Mouse (Mus musculus) gastrocnemius, adult 18-20 months (tissue): ENCODE data around the gene Mphosph8. TPM values are rescaled to one million over a fixed set of nuclear protein-coding genes. Genes with fewer than 3 reads are reported as not detected.

Source experiments
- DNase-seq: peaks from one replicate; pipeline ENCODE4 v3.0.0; 2021; ENCODE audit warnings: low spot score
- long read RNA-seq, 2 experiments: library from polyadenylated mRNA; stranded (forward); transcript quantifications; one replicate each; pipeline ENCODE4 v2.0.0; 2021
- total RNA-seq, 2 experiments: library from RNA; stranded (reverse); gene quantifications; 2 replicates each; pipeline ENCODE4 v1.2.3; 2021

Mphosph8 gene
- 10 to 100 TPM; 12.3 to 14.4 TPM for total RNA-seq
- long read RNA-seq, experiment 1, transcript Mphosph8-201 (14 exons, 2,939 nt), result major isoform, 27 of 34 reads
- long read RNA-seq, experiment 1, partial matches to known transcripts, result 3 of 34 reads
- long read RNA-seq, experiment 1, other reads (novel, unspliced or antisense), result 3 of 34 reads
- long read RNA-seq, experiment 2, transcript Mphosph8-201 (14 exons, 2,939 nt), result major isoform, 12 of 18 reads
- long read RNA-seq, experiment 2, partial matches to known transcripts, result 1 of 18 reads
- long read RNA-seq, experiment 2, other reads (novel, unspliced or antisense), result 5 of 18 reads

GRCm38 (mm10) chr14:56667969-56668802 is at the start of gene Mphosph8:
Gene Mphosph8 (plus strand): TSS chr14:56668248.
- DNase-seq, result peak; percentile 100

GRCm38 (mm10) chr14:56620425-56620824 is 47.6 kb upstream of the Mphosph8 start:
- no peak for DNase-seq

GRCm38 (mm10) chr14:56626202-56626601 is 41.8 kb upstream of the Mphosph8 start:
- no peak for DNase-seq

- no peak for DNase-seq
These were observed 39.7 kb upstream of the Mphosph8 start for GRCm38 (mm10) chr14:56628336-56628735.

GRCm38 (mm10) chr14:56631109-56631508 is 36.9 kb upstream of the Mphosph8 start:
- DNase-seq, result no peak

GRCm38 (mm10) chr14:56647206-56647605 is 20.8 kb upstream of the Mphosph8 start:
- DNase-seq, result no peak

- DNase-seq, result no peak
These were observed 18.6 kb upstream of the Mphosph8 start for GRCm38 (mm10) chr14:56649448-56649847.

- no peak for DNase-seq
These were observed 2.4 kb upstream of the Mphosph8 start for GRCm38 (mm10) chr14:56665651-56666050.

GRCm38 (mm10) chr14:56666909-56667308 is 1.1 kb upstream of the Mphosph8 start:
- no peak for DNase-seq

GRCm38 (mm10) chr14:56669046-56669620 is 1.1 kb downstream of the Mphosph8 start:
- DNase-seq, result no peak

GRCm38 (mm10) chr14:56685426-56685825 is 17.4 kb downstream of the Mphosph8 start:
- no peak for DNase-seq

- DNase-seq, result no peak
These were observed 21.1 kb downstream of the Mphosph8 start for GRCm38 (mm10) chr14:56689116-56689515.

- DNase-seq, result no peak
These were observed 21.7 kb downstream of the Mphosph8 start for GRCm38 (mm10) chr14:56689766-56690165.

- no peak for DNase-seq
These were observed 27.4 kb downstream of the Mphosph8 start for GRCm38 (mm10) chr14:56695495-56695894.

GRCm38 (mm10) chr14:56697836-56698235 is 29.8 kb downstream of the Mphosph8 start:
- DNase-seq, result no peak

GRCm38 (mm10) chr14:56702644-56703043 is 34.6 kb downstream of the Mphosph8 start:
- DNase-seq, result no peak

GRCm38 (mm10) chr14:56705687-56706086 is 37.6 kb downstream of the Mphosph8 start:
- DNase-seq, result no peak

- DNase-seq, result no peak
These were observed 58.4 kb downstream of the Mphosph8 start for GRCm38 (mm10) chr14:56726493-56726892.

- no peak for DNase-seq
These were observed 72.1 kb downstream of the Mphosph8 start for GRCm38 (mm10) chr14:56740175-56740574.
